Mouse (Mus musculus) lung, postnatal 4 days (tissue): ENCODE results near the gene Kank2.
A peak's percentile ranks its signal among the peaks of the same experiment; 100 is the strongest.
"Not testable (repeated sequence)": the region's sequence is repeated elsewhere in the genome, so short reads cannot be mapped to it uniquely, and the experiment has no call there.

ENCODE experiments used
- DNase-seq, 2 experiments: peaks; one replicate each; pipeline ENCODE4 v3.0.0; 2021

The Kank2 gene

DNA sequence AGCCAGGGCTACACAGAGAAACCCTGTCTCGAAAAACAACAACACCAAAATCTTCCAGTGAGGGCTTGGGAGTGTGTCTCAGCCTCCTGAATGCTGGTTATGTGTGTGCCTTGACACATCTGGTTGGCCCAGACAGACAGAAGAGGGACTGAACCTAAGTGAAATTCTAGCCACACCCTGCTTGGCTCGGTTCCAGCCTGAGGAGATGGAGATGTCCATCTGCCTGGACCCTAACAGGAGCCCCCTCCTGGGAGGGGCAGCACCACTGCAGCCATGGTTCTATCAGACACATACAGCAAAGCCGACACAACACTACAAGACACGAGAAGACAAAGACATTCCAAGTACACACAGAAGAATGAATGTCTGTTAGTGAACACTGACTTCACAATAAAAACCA is 19.6 kb upstream of the Kank2 start:
- DNase-seq: no peak

DNA sequence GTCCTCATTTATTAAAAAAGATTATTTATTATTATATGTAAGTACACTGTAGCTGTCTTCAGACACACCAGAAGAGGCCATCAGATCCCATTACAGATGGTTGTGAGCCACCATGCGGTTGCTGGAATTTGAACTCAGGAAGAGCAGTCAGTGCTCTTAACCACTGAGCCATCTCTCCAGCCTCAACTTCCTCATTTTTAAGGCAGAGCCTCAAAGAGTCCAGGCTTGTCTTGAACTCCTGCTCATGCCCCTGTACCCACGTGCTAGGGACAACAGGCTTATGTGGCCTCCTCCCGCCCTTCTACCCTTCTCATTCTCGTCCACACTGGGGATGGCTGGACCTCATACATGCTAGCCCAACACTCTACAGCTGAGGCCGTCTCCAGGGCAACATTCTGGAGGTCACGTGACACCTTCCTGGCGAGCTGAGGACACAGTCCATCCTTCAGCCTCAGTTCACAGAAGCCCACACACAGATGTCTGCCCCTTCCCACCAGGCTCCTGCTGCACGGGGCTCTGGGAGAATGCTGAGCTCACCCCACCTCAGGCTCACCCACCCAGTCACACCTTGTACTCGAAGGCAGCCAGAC is 18.3 kb upstream of the Kank2 start:
- no peak for DNase-seq

DNA sequence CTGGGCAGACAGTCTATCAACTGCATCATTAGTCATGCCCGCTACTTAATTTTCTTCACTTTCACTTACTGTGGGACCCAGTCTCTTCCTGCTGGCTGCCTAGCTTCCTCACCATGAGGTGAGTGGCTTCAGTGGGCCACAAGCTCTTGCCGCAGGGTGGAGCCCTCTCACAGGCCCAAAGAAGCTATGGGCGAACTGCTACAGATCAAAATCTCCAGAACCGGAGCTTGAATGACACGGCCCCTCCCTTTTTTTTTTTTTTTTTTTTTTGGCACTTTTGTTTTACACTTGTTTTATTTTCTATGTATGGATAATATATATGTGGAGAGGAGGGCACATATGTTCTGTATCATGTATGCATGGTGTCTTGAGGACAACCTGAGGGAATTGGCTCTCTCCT is 12.6 kb upstream of the Kank2 start:
- no peak for DNase-seq

DNA sequence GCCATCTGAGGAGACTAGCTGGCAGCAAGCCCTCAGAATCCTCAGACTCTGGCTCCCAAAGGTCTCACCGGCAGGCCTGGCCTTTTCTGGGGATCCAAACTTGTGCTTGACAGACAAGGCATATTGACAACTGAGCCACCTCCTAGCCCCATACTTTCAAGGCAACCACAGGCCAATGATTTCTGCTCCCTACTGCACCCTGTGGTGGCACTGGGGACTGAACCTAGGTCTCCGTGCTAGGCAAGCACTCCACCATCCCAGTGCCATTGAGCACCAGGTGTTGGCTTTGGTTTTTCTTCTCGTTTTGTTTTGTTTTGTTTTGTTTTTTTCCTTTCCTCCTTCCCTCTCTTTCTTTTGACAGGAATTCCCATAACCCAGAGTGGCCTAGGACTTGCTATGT is 10.0 kb upstream of the Kank2 start:
- no peak for DNase-seq

DNA sequence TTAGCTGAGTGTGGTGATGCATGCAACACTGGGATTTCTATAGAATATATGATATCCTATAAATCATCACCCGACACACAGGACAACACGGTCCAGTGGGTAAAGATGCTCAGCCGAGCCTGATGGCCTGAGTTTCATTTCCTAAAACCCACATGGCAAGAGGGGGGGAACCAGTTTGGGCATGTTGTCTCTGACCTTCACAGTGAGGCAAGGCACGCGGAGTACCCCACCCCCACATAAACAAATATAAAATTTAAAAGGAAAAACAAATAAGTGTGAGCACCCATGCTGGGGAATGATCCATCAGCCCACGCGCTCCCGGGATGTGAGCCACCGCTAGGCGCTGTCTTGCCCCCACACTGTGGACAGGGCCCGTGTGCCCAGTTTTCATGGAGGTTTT is 8.4 kb upstream of the Kank2 start:
- no peak for DNase-seq

DNA sequence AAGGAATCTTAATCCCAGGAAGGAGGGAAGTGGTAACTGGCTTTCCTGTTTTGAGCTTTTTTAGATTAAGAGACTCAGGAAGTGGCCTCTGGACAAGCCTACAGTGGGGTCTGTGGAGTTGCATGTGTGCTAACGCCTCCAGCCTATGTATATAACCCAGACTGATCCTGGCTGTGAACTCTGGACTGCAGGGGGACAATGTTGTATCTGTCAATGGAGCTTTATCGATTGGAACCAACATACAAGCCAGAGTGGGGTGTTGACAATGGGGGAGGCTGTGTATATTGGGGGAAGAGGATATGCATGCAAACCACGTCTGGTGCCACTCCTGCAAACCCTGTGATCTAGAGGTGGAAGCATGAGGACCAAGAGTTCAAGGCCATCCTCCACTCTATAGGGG is 7.8 kb upstream of the Kank2 start:
- no peak for DNase-seq

DNA sequence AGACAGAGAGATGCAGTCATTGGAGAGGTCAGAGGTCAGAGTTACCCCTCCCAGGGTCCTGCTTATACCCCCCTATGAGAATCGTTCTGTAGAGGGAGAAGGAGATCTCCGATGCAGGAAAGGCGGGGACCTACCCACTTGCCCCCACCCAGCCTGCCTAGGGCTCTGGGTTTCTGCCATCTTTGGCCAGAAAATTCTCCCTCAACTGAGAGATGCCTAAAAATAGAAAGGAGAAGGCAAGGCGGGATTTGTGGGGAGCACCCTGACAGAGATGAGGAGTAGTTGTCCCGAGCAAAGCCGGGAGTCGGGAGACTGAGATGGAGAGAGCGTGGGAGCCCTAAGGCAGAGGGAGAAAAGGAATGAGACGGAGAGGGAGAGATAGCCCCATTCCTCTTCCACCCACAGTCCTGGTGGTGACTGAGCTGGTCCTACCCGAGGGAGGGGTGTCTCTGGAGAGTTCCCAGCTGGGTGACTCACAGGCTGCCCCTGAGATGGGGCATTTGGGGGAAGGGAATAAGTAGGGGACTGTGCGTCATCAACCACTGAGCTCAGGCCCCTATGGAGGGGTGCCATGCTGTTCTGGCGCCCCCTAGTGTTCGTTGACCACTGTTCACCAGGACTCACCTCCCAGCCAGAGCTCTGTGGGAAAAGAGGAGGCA is 5.6 kb upstream of the Kank2 start:
- peak; percentile 90 to 93 for DNase-seq

DNA sequence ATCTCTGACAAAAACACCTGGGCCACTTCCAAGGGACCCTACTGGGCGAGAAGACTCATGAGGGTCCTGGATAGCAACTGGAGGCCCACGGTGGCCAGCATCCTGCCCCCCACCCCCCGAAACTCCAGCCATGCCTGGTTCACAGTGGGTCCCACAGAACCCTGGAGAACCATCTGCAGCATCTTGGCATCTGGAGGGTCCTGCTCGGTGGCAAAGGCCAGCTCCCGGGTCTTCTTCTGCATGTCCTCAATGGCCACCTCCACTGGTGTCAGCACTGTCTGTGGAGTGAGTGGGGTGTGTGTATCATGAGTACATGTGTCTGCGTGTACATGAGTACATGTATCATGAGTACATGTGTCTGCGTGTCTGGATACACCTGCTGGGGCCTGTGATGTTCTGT is 3.0 kb upstream of the Kank2 start:
- no peak for DNase-seq

DNA sequence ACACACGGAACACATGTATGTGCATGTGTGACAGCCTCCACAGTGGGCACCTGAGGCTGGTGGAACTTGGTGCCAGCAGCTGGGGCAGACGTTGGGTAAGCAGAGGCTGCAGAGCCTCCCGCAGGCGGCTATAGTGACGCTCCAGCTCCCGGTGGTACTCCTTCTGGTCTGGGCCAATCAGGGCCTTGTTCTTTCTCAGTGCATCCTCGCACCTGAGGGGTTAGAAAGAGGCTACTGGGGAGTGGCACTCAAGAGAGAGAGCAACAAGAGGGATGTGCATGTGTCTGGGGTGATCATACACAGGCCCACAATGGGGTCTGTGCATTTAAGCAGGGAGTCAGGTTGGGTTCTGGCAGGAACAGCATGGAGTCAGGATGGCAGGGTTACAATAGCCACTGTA is 2.6 kb upstream of the Kank2 start:
- no peak for DNase-seq

DNA sequence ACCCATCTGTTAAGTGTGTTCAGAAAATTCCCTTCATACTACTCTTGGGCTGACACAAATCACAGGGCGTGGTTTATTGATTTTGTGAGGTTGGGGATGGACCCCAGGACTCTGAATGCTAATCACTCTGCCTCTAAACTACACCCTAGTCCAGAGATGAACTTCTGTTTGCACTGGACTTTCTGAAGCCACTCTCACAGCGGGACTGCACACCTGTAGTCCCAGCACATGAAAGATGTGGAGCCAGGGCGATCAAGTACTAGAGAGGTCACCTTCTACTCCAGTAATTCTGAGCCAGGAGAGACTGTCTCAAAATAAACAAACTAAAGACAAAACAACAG is 436 bp upstream of the Kank2 start:
- no peak for DNase-seq

DNA sequence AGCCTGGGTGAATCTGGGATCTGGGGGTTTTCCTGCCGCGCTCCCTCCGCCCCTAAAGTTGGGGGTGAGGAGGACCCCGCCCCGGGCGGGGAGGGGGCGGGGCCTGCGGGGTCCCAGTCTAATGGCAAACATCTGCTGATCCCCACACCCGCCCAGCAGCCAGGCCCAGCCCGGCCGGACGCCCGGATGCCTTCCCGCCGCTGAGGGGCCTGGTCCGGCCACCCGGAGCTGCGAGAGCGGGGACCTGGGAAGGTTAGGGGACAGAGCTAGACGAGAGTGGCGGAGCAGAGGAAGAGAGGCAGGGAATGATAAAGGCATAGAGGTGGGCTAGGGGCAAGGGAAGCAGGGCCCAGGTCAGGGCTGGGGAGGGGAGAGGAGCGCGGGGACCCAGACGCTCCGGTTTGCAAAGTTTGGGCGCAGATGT is 611 bp downstream of the Kank2 start:
- DNase-seq: peak; percentile 81 to 90

DNA sequence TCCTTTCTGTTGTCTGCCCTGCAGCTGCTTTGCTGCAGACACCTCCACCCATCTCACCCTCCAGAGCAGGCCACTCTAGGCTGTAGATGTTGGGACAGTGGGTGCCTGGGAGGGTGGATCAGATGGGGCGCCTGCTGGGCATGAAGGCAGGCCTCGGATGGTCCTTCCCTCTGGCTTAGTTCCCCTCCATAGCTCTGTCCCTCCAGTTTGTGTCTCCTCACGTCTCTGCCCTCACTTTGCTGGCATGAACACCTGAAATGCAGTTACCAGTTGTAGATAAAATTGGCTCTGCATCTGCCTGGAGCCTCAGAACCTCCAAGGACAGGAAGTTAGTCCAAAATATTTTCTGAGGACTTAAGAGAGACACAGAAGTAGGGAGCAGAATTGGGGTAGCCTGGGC is 1.6 kb downstream of the Kank2 start:
- no peak for DNase-seq

DNA sequence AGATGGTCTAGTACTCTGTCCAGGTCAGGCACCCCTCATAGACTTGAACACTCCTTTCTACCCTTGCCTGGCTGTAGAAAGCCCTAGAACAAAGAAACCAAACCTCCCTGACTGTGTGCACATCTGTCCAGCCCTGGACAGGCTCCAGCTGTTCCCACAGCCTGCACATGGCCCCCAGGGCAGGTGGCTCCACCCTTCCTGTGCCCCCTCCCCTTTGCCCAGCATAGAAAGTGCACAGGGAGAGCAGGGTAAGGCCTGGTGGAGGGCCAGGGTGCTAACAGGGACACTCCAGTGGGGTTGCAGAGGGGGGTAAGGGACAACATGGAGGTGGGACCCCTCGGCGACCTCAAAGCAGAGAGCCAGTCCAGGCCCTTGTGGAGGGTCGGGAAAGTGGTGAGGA is 2.3 kb downstream of the Kank2 start:
- DNase-seq: peak; percentile 43 to 70

DNA sequence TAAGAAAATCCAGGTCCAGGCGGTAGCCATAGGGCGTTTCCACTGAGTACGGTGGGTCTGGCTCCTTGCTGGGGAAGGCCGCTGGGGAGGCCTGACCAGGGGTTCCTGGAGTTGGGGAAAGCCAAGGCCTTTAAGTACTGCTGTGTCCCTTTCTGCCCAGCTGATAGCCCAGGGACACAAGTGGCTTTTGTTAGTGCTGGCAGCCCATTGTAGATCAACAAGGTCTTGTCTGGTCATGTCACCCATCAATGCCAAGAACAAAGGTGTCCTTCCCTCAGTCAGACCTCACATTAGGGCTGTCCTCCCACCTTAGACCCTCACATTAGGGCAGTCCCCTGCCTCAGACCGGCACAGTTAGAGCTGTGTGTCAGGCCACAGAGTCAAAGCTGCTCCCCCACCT is 3.0 kb downstream of the Kank2 start:
- DNase-seq: no peak

DNA sequence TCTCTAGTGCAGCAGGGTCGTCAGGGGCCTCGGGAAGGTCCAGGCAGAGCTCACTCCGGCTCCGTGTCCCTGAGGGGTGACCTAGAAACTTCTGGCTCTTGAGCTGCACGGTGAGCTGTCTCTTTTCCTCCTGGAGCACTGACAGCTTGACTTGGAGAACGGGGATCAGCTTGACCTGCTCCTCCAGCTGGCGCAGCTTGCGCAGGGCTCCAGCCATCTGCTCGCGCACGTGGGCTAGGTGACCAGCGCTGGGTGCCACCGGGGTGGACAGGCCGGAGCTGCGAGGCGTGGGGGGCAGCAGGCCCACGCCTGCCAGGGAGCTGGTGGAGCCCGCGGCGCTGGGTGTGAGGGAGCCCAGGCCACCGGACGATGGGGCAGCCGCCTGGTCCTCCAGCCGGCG is 3.6 kb downstream of the Kank2 start:
- no peak for DNase-seq

DNA sequence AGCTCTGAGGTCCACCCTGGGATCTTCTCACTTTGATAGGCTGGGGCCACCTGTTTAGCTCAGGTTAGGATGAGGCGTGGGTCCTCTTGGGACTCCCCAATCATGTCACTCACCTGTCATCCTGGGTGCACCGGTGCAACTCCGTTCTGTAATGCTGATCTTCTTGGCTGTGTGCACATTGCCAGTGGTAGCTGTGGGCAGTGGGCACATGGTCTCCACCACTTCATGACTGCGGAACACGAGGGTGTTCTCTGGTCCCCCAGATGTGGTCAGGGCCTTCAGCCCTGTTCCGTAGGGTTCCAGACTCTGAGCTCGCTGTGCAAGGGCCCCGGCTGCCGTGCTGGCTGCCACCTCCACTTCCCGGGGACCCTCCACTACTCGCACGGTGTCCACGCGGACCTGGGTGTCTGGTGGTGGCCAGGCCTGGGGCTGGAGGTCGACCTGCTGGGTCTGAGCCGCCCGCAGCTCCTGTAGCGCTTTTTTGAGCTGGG is 4.2 kb downstream of the Kank2 start:
- DNase-seq: no peak

DNA sequence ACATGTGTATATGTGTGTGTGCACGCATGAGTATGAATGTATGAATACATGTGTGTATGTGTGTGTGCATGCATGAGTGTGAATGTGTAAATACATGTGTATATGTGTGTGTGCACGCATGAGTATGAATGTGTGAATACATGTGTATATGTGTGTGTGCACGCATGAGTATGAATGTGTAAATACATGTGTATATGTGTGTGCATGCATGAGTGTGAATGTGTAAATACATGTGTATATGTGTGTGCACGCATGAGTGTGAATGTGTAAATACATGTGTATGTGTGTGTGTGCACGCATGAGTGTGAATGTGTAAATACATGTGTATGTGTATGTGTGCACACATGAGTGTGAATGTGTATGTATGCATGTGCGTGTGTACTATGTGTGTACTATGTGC is 5.0 kb downstream of the Kank2 start:
- DNase-seq: not testable (repeated sequence)

DNA sequence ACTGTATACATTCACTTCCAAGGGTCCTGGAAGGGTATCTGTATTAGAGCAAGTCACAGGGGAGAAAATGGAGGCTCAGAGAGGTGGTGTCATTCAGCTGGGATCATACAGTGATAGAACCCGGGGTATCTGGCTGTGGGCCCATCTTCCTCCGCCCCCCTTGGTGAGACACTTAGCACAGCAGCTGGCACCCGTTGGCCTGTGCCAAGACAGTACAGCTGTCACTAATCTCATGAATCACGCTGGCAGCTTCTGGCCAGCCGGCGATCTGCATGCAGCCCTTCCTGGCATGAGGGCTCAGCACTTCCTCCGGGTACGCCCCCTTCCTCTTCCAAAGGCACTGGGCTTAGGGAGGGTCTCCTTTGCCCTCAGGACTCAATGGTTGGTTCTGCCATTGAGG is 5.9 kb downstream of the Kank2 start:
- DNase-seq: peak; percentile 77 to 91

DNA sequence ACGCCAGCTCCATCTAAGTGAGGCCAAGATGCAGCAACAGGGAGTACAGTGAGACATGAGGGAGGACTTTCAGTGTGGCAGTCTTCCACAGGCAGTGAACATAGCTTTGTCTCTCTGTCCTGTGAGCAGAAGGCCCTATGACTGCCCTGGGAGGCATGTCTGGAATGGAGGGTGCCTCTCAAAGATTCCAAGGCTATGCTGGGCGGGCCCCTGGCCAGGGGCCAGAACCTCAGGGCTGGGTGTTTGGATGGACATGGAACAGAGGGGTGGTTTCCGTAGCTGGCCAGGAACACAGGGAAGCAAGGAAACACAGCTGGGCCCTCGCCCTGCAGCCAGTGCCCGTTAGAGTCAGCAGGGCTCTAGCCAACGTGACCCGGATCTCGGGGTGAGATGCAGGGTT is 6.7 kb downstream of the Kank2 start:
- DNase-seq: peak; percentile 87 to 91

DNA sequence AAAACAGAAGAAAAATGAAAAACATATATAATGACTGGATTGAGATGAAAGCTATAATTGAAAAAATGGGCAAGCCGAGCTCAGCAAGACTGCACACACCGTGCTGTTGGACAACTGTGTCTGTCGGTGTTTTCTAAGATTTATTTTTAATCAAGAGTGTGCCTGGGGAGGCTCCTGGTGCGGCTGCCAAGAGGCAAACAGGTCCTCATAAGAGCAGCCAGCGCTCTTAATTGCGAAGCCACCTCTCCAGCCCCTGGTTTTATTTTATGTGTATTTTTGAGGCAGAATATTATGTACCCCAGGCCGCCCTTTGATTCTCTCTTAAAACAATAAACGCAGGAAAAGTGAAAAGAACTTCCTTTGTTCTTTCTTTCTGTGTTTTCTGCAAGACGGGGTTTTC is 10.3 kb downstream of the Kank2 start:
- peak in 1 of 2 experiments; percentile 21 for DNase-seq

DNA sequence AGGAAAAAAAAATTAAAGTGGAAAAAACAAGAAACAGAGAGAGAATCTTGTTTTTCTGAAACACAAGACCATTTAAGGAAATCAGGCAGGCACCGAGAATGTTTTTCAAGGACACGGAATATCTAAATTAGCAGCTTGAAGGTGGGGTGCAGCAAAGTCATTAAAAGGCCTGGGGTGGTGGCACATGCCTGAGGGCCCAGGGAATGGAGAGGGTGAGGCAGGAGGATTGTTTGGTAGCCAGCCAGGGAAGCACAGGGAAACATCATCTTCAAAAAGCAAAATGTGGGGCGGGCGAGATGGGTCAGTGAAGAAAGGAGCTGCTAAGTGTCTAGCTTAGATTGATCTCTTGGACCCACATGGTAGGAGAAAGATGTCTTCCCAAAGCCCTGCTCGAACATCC is 10.9 kb downstream of the Kank2 start:
- DNase-seq: peak in 1 of 2 experiments; percentile 17

DNA sequence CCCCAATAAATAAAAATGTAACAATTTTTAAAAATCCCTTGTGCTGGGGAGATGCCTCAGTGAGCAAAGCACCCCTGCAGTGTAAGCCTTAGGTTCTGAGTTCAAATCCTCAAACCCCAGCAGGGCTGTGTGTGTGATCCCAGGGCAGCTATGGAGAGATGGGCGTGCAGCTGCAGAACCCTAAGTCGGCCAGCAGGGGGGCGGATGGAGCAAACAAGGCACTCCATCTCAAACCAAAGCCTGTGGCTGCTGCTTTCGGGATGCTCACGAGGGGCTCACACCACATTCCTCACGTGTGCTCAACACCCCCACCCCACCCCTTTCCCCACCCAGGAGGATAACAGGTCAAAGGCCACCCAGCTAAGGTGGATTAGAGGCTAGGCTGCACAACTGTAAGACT is 11.6 kb downstream of the Kank2 start:
- DNase-seq: peak; percentile 74 to 81

DNA sequence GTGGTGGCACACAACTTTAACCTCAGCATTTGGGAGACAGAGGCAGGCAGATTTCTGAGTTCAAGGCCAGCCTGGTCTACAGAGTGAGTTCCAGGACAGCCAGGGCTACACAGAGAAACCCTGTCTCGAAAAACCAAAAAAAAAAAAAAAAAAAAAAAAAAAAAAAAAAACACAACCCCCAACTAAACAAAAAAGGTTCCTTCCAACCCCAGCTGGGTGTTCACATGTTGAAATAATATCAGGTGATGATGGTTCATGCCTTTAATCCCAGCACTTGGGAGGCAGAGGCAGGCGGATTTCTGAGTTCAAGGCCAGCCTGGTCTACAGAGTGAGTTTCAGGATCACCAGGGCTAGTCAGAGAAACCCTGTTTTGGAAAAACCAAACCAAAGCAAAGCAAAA is 12.2 kb downstream of the Kank2 start:
- DNase-seq: not testable (repeated sequence)

DNA sequence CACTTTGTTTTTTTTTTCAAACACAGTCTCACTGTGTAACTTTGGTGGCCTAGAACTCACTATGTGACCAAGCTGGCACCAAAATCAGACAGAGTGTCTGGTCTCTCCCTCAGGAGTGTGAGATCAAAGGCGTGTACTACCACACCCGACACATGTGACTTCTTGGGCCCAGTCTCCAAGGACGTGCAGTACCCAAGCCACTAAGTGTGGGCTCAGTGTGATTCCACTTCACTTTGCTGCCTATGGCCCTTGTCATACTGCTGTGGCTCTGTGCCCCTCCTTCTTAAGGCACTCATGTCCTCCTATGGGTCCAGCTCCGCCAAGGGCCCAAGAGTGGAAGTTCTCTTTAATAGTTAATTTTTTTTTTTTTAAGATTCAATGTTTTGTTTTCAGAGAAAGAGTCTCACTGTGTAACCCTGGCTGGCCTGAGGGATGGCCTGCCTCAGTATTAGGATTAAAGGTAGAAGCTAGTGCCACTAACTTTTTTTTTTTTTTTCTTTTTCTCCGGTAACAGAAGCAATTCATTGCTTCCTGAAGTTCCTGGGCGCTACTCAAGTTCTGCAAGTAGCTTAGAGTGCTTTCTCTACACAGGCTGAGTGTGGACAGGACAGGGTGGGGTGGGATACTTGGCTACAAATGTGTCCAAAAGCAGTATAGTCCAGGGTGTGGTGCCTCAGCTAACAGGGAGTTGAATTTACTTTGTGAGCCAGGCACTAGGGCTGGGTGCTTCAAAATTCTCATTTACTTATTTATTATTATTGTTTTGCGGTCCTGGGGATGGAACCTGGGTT is 13.8 kb downstream of the Kank2 start:
- peak in 1 of 2 experiments; percentile 81 for DNase-seq
